Mouse (Mus musculus) heart, postnatal 4 days (tissue): ENCODE results near the gene Ube4a. TPM values are rescaled to one million over a fixed set of nuclear protein-coding genes. Genes with fewer than 3 reads are reported as not detected.

Source experiments
- DNase-seq: peaks from one replicate; pipeline ENCODE4 v3.0.0; 2021
- total RNA-seq, 2 experiments: library from RNA; stranded (reverse); gene quantifications; 2 replicates each; pipeline ENCODE4 v1.2.3; 2021

Gene Ube4a
- total RNA-seq = 10 to 100 TPM; 33.9 to 41.6 TPM

- DNase-seq = peak; percentile 99
Observed at GRCm38 (mm10) chr9:44965126-44965832, at the start of gene Ube4a. Gene Ube4a, minus strand, starts transcription at chr9:44965600.

GRCm38 (mm10) chr9:45014879-45015278 is 49.5 kb upstream of the Ube4a start:
- DNase-seq = no peak

GRCm38 (mm10) chr9:45011291-45011690 is 45.9 kb upstream of the Ube4a start:
- DNase-seq = no peak

GRCm38 (mm10) chr9:45010461-45010860 is 45.1 kb upstream of the Ube4a start:
- DNase-seq = no peak

- DNase-seq = no peak
Observed at GRCm38 (mm10) chr9:45009180-45010078, 44.0 kb upstream of the Ube4a start, which contains the start of gene Cd3e. Gene Cd3e, minus strand, starts transcription at chr9:45009627.

GRCm38 (mm10) chr9:45008342-45008741 is 42.9 kb upstream of the Ube4a start:
- DNase-seq = no peak

GRCm38 (mm10) chr9:45007404-45007803 is 42.0 kb upstream of the Ube4a start:
- DNase-seq = no peak

- DNase-seq = no peak
Observed at GRCm38 (mm10) chr9:45000249-45000648, 34.8 kb upstream of the Ube4a start.

GRCm38 (mm10) chr9:44999776-45000175 is 34.4 kb upstream of the Ube4a start:
- no peak for DNase-seq

- DNase-seq = no peak
Observed at GRCm38 (mm10) chr9:44999171-44999570, 33.8 kb upstream of the Ube4a start.

- DNase-seq = no peak
Observed at GRCm38 (mm10) chr9:44998138-44998537, 32.7 kb upstream of the Ube4a start.

GRCm38 (mm10) chr9:44996590-44996989 is 31.2 kb upstream of the Ube4a start:
- DNase-seq = no peak

- no peak for DNase-seq
Observed at GRCm38 (mm10) chr9:44994962-44995361, 29.6 kb upstream of the Ube4a start.

GRCm38 (mm10) chr9:44993268-44993667 is 27.9 kb upstream of the Ube4a start:
- no peak for DNase-seq

GRCm38 (mm10) chr9:44992271-44992670 is 26.9 kb upstream of the Ube4a start:
- DNase-seq = no peak

- DNase-seq = no peak
Observed at GRCm38 (mm10) chr9:44991821-44992220, 26.4 kb upstream of the Ube4a start.

- DNase-seq = no peak
Observed at GRCm38 (mm10) chr9:44986976-44987375, 21.6 kb upstream of the Ube4a start.

- DNase-seq = peak; percentile 7
Observed at GRCm38 (mm10) chr9:44986242-44986781, 20.9 kb upstream of the Ube4a start.

- DNase-seq = no peak
Observed at GRCm38 (mm10) chr9:44985721-44986161, 20.3 kb upstream of the Ube4a start.

- DNase-seq = no peak
Observed at GRCm38 (mm10) chr9:44983001-44983400, 17.6 kb upstream of the Ube4a start.

GRCm38 (mm10) chr9:44982531-44982930 is 17.1 kb upstream of the Ube4a start:
- no peak for DNase-seq

- no peak for DNase-seq
Observed at GRCm38 (mm10) chr9:44982081-44982480, 16.7 kb upstream of the Ube4a start.

GRCm38 (mm10) chr9:44981676-44982075 is 16.3 kb upstream of the Ube4a start, which contains the start of gene Cd3d:
Gene Cd3d, plus strand, starts transcription at chr9:44981786.
- DNase-seq = no peak
